Mouse (Mus musculus) neural tube, embryonic 14.5 days (tissue): ENCODE measurements around the gene Fgfr2. TPM values are rescaled to one million over a fixed set of nuclear protein-coding genes. Genes with fewer than 3 reads are reported as not detected.

ENCODE experiments used
- ATAC-seq: fragments of 200-750 bp; cut with Nextera tagmentation; 2 replicates; pipeline ENCODE4 v1.8.0; 2017; ENCODE audit warnings: low read depth, mild to moderate bottlenecking, moderate TSS enrichment, moderate library complexity
- H3K27ac ChIP-seq: fragments of 300-500 bp; sonication (generic); 2 replicates; pipeline ENCODE4 v1.5.1; 2014; ENCODE audit warnings: low read depth, mild to moderate bottlenecking, control low read depth, low read length, moderate library complexity, mixed read lengths
- H3K27me3 ChIP-seq: fragments of 300-500 bp; sonication (generic); 2 replicates; pipeline ENCODE4 v1.6.1; 2014; ENCODE audit warnings: low read length; ENCODE audit not compliant: control insufficient read depth, insufficient read depth
- H3K36me3 ChIP-seq: fragments of 300-500 bp; sonication (generic); 2 replicates; pipeline ENCODE4 v1.6.1; 2014; ENCODE audit warnings: low read length, mixed read lengths; ENCODE audit not compliant: control insufficient read depth, insufficient read depth
- H3K4me1 ChIP-seq: fragments of 300-500 bp; sonication (generic); 2 replicates; pipeline ENCODE4 v1.6.1; 2014; ENCODE audit warnings: low read length; ENCODE audit not compliant: control insufficient read depth, insufficient read depth
- H3K4me2 ChIP-seq: fragments of 300-500 bp; sonication (generic); 2 replicates; pipeline ENCODE4 v1.6.1; 2014; ENCODE audit warnings: mild to moderate bottlenecking, low read depth, low read length, control low read depth
- H3K4me3 ChIP-seq: fragments of 300-500 bp; sonication (generic); 2 replicates; pipeline ENCODE4 v1.5.1; 2014; ENCODE audit warnings: low read depth, low read length, control low read depth, mixed read lengths
- H3K9ac ChIP-seq: fragments of 300-500 bp; sonication (generic); replicated peaks from 2 replicates; pipeline ENCODE4 v1.6.1; 2014; ENCODE audit warnings: low read depth, mild to moderate bottlenecking, control low read depth, low read length, mixed read lengths
- H3K9me3 ChIP-seq: fragments of 300-500 bp; sonication (generic); 2 replicates; pipeline ENCODE4 v1.6.1; 2016; ENCODE audit warnings: low read length; ENCODE audit not compliant: control insufficient read depth
- WGBS: fragments of 180-500 bp; shearing (Covaris S2); extraction: QIAGEN DNeasy Blood & Tissue Kit; methylation state at CpG from one replicate; pipeline ENCODE4 v1.1.7; 2014; 5-methylcytosine and 5-hydroxymethylcytosine counted together
- polyA plus RNA-seq: library from polyadenylated mRNA; unstranded; fragments of >200 nt; fragmentation: Nextera tagmentation; extraction: Ambion mirVana; gene quantifications from 2 replicates; pipeline ENCODE4 v1.2.1, GENCODE M21; 2014

Gene Fgfr2
- polyA plus RNA-seq, 1 experiment from 2014 or later: 28.1 TPM

GRCm38 (mm10) chr7:132690716-132691472, 432.3 kb downstream of the Fgfr2 start:
- no peak overlapping the region for H3K4me3 ChIP-seq
- no peaks in the 10 kb centered on the region for H3K9me3 ChIP-seq
- H3K27ac ChIP-seq: no peak overlapping the region
- 88% methylated on average over 14 of the region's 14 CpGs for WGBS
- ATAC-seq: no peak
- no peak overlapping the region for H3K4me2 ChIP-seq
- H3K4me1 ChIP-seq: no peaks in the 10 kb centered on the region
- no peaks in the 10 kb centered on the region for H3K36me3 ChIP-seq
- no peaks in the 10 kb centered on the region for H3K27me3 ChIP-seq
- no peak overlapping the region for H3K9ac ChIP-seq

- Histone ChIP-seq H3K9me3 (no peaks in the 10 kb centered on the region), H3K36me3 (no peaks in the 10 kb centered on the region), H3K4me1 (no peaks in the 10 kb centered on the region), H3K27me3 (no peaks in the 10 kb centered on the region), H3K27ac (no peak overlapping the region), H3K4me3 (no peak overlapping the region), H3K9ac (no peak overlapping the region), H3K4me2 (no peak overlapping the region)
- no peak for ATAC-seq
- WGBS: 83% methylated on average over 5 of the region's 5 CpGs
Measured at GRCm38 (mm10) chr7:132689722-132690121, 433.4 kb downstream of the Fgfr2 start.

GRCm38 (mm10) chr7:132688721-132689120, 434.4 kb downstream of the Fgfr2 start:
- Histone ChIP-seq H3K4me3 (no peak overlapping the region), H3K27me3 (no peaks in the 10 kb centered on the region), H3K27ac (no peak overlapping the region), H3K4me2 (no peak overlapping the region), H3K9ac (no peak overlapping the region), H3K9me3 (no peaks in the 10 kb centered on the region), H3K4me1 (no peaks in the 10 kb centered on the region), H3K36me3 (no peaks in the 10 kb centered on the region)
- 49% methylated on average over 5 of the region's 5 CpGs for WGBS
- no peak; the same call in 1 of the 2 replicates for ATAC-seq

GRCm38 (mm10) chr7:132687897-132688296, 435.3 kb downstream of the Fgfr2 start:
- H3K4me2 ChIP-seq: no peak overlapping the region

GRCm38 (mm10) chr7:132686515-132686914, 436.6 kb downstream of the Fgfr2 start:
- no peaks in the 10 kb centered on the region for H3K36me3 ChIP-seq
- H3K4me1 ChIP-seq: no peaks in the 10 kb centered on the region
- no peak overlapping the region for H3K4me2 ChIP-seq
- H3K4me3 ChIP-seq: no peak overlapping the region
- ATAC-seq: no peak
- no peaks in the 10 kb centered on the region for H3K9me3 ChIP-seq
- no peak overlapping the region for H3K27ac ChIP-seq
- no peaks in the 10 kb centered on the region for H3K27me3 ChIP-seq
- H3K9ac ChIP-seq: no peak overlapping the region
- 96% methylated on average over 3 of the region's 3 CpGs for WGBS

More at GRCm38 (mm10) chr7:132687897-132688296, 435.3 kb downstream of the Fgfr2 start:
- no peak for ATAC-seq
- Histone ChIP-seq H3K9me3 (no peaks in the 10 kb centered on the region), H3K9ac (no peak overlapping the region), H3K27me3 (no peaks in the 10 kb centered on the region), H3K4me1 (no peaks in the 10 kb centered on the region), H3K4me3 (no peak overlapping the region), H3K27ac (no peak overlapping the region), H3K36me3 (no peaks in the 10 kb centered on the region)
- 45% methylated on average over 2 of the region's 2 CpGs for WGBS

- WGBS: 88% methylated on average over 4 of the region's 4 CpGs
Measured at GRCm38 (mm10) chr7:132683923-132684322, 439.2 kb downstream of the Fgfr2 start.

GRCm38 (mm10) chr7:132682901-132683300, 440.2 kb downstream of the Fgfr2 start:
- no peaks in the 10 kb centered on the region for H3K9me3 ChIP-seq
- H3K27me3 ChIP-seq: no peaks in the 10 kb centered on the region
- H3K27ac ChIP-seq: no peak overlapping the region
- H3K4me2 ChIP-seq: no peak overlapping the region
- H3K4me3 ChIP-seq: no peak overlapping the region
- ATAC-seq: no peak
- no peaks in the 10 kb centered on the region for H3K36me3 ChIP-seq
- H3K4me1 ChIP-seq: no peaks in the 10 kb centered on the region
- 81% methylated on average over 3 of the region's 3 CpGs for WGBS
- H3K9ac ChIP-seq: no peak overlapping the region

More at GRCm38 (mm10) chr7:132683923-132684322, 439.2 kb downstream of the Fgfr2 start:
- Histone ChIP-seq H3K4me3 (no peak overlapping the region), H3K27ac (no peak overlapping the region), H3K4me2 (no peak overlapping the region), H3K36me3 (no peaks in the 10 kb centered on the region), H3K9ac (no peak overlapping the region), H3K4me1 (no peaks in the 10 kb centered on the region), H3K9me3 (no peaks in the 10 kb centered on the region), H3K27me3 (no peaks in the 10 kb centered on the region)
- no peak for ATAC-seq

- Histone ChIP-seq H3K9me3 (no peaks in the 10 kb centered on the region), H3K27ac (no peak overlapping the region), H3K27me3 (no peaks in the 10 kb centered on the region), H3K36me3 (no peaks in the 10 kb centered on the region), H3K4me1 (no peaks in the 10 kb centered on the region), H3K4me3 (no peak overlapping the region), H3K4me2 (no peak overlapping the region), H3K9ac (no peak overlapping the region)
- WGBS: 96% methylated on average over 3 of the region's 3 CpGs
- ATAC-seq: no peak
Measured at GRCm38 (mm10) chr7:132682336-132682735, 440.8 kb downstream of the Fgfr2 start.

DNA sequence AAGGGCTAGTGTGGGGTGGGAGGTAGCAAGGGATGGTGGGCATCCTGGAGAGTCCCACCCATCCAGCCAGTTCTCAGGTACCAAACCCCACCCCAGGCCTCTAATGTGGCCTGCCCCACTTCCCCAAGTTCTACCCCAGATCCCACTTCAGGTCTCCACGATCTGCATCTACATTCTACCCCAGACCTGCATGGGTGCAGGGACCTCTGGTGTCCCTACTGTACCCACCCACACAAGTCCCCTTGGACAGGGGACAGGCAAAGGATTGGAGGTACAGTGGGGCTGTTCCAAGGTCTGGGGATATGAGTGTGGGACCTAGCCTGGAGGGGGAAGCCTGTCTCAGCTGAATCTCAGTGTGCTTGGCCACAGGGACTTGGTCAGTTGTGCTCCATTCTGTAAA, 441.3 kb downstream of the Fgfr2 start:
- no peak for ATAC-seq
- 100% methylated on average over 1 of the region's 1 CpGs for WGBS
- Histone ChIP-seq H3K27ac (no peak overlapping the region), H3K4me1 (no peaks in the 10 kb centered on the region), H3K36me3 (no peaks in the 10 kb centered on the region), H3K9me3 (no peaks in the 10 kb centered on the region), H3K9ac (no peak overlapping the region), H3K4me3 (no peak overlapping the region), H3K4me2 (no peak overlapping the region), H3K27me3 (no peaks in the 10 kb centered on the region)
